Mouse (Mus musculus) megakaryocyte-erythroid progenitor cell, adult 5-6 weeks (primary cell): ENCODE data around the gene Actb. TPM values are rescaled to one million over a fixed set of nuclear protein-coding genes. Genes with fewer than 3 reads are reported as not detected.

Source experiments
- ATAC-seq: replicated peaks from 2 replicates; pipeline ENCODE4 v1.8.0; 2016; ENCODE audit warnings: mild to moderate bottlenecking, inconsistent platforms; ENCODE audit not compliant: severe bottlenecking, poor library complexity, low FRiP score, low TSS enrichment
- total RNA-seq, 2 experiments: library from RNA; stranded (forward) in 1 of 2; stranded (reverse) in 1 of 2; fragments of 200-1000, 215-1000 nt in 1 of 2; fragments of >200 nt in 1 of 2; fragmentation: Nextera tagmentation in 1 of 2; gene quantifications; 2 replicates each; pipeline ENCODE4 v1.2.3; 2014 to 2017

Actb gene
- total RNA-seq, 2 experiments from 2014 or later: 1,959 to 2,932 TPM

GRCm38 (mm10) chr5:142924336-142924959, 17.9 kb upstream of the Actb start:
- ATAC-seq: no peak

GRCm38 (mm10) chr5:142923781-142924180, 17.2 kb upstream of the Actb start:
- ATAC-seq: no peak

- ATAC-seq: no peak
Measured at GRCm38 (mm10) chr5:142922251-142922650, 15.7 kb upstream of the Actb start.

- no peak; the same call in 1 of the 2 replicates for ATAC-seq
Measured at GRCm38 (mm10) chr5:142921074-142921459, 14.5 kb upstream of the Actb start.

GRCm38 (mm10) chr5:142920311-142921073, 13.9 kb upstream of the Actb start:
- ATAC-seq: peak; percentile 99

GRCm38 (mm10) chr5:142917402-142917801, 10.8 kb upstream of the Actb start:
- no peak for ATAC-seq

GRCm38 (mm10) chr5:142916593-142916992, 10.0 kb upstream of the Actb start:
- ATAC-seq: no peak

GRCm38 (mm10) chr5:142915231-142915630, 8.7 kb upstream of the Actb start:
- ATAC-seq: no peak

GRCm38 (mm10) chr5:142912739-142913138, 6.2 kb upstream of the Actb start:
- ATAC-seq: no peak

GRCm38 (mm10) chr5:142912320-142912719, 5.8 kb upstream of the Actb start:
- no peak for ATAC-seq

GRCm38 (mm10) chr5:142911629-142912028, 5.1 kb upstream of the Actb start:
- no peak for ATAC-seq

GRCm38 (mm10) chr5:142909576-142910278, 3.2 kb upstream of the Actb start:
- no peak for ATAC-seq

- no peak for ATAC-seq
Measured at GRCm38 (mm10) chr5:142908941-142909575, 2.5 kb upstream of the Actb start.

GRCm38 (mm10) chr5:142907803-142908559, 1.4 kb upstream of the Actb start:
- no peak for ATAC-seq

GRCm38 (mm10) chr5:142907048-142907802, 671 bp upstream of the Actb start:
- no peak for ATAC-seq

GRCm38 (mm10) chr5:142905725-142906531, 626 bp downstream of the Actb start:
- ATAC-seq: peak; percentile 48

- no peak for ATAC-seq
Measured at GRCm38 (mm10) chr5:142905038-142905695, 1.4 kb downstream of the Actb start.
